Mouse (Mus musculus) central nervous system, embryonic 14 days (tissue): ENCODE results near the gene Tcl1b2. TPM values are rescaled to one million over a fixed set of nuclear protein-coding genes. Genes with fewer than 3 reads are reported as not detected.

Experiments
- polyA plus RNA-seq: library from polyadenylated mRNA; depleted of rRNA; stranded (reverse); fragments of >200 nt; gene quantifications from 2 replicates; pipeline ENCODE4 v1.2.3, GENCODE M21; 2012; rRNA removed

Tcl1b2 gene
- 0.11 TPM in 1 of 2 replicates, not detected in the other for polyA plus RNA-seq

DNA sequence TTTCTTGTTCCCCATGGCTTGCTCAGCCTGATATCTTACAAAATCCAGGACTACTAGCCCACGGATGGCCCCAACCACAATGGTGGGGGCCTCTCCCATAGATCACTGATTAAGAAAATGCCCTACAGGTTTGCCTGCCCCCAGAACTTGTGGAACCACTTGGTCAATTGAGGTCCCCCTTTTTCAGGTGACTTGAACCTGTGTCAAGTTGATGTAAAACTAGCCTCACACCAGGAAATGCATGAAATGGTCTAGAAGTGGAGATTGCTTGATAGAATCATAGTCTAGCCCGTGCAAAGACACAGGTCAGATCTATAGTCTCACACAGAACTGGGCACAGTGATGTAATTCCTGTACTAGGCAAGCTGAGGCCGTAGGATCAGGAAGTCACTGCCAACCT is at the start of gene Tcl1b2:
Gene Tcl1b2 (plus strand): TSS at position 301 of the 400 bp plus-strand sequence.

DNA sequence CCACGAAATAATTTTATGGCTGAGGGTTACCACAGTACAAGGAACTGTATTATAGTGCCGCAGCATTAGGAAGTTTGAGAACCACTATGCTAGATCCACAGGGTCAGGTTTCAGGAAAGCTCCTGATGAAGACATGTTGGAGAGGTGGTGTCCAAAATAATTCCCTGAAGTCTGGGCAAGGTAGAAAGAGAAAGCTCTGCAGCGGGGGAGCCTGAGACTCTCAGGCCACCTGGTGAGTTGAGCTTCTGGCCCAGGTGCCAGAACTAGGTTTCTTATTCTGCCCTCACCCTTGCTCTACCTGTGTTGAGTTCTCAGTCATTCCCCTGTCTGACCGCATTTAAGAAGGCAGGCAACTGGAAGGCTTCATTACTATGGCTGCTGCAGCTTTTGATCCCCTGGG is 13.6 kb downstream of the Tcl1b2 start, which contains the start of gene Tcl1b1:
Gene Tcl1b1 (plus strand): TSS at position 301 of the 400 bp plus-strand sequence.

DNA sequence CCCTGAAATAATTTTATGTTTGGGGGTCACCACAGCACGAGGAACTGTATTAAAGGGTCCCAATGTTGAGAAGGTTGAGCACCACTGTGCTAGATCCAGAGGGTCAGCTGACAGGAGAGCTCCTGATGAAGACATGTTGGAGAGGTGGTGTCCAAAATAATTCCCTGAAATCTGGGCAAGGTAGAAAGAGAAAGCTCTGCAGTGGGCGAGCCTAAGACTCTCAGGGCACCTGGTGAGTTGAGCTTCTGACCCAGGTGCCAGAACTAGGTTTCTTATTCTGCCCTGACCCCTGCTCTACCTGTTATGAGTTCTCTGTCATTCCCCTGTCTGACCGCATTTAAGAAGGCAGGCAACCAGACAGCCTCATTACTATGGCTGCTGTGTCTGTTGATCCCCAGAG is 30.2 kb downstream of the Tcl1b2 start, which contains the start of gene Tcl1b5:
Gene Tcl1b5 (plus strand): TSS at position 301 of the 400 bp plus-strand sequence.

DNA sequence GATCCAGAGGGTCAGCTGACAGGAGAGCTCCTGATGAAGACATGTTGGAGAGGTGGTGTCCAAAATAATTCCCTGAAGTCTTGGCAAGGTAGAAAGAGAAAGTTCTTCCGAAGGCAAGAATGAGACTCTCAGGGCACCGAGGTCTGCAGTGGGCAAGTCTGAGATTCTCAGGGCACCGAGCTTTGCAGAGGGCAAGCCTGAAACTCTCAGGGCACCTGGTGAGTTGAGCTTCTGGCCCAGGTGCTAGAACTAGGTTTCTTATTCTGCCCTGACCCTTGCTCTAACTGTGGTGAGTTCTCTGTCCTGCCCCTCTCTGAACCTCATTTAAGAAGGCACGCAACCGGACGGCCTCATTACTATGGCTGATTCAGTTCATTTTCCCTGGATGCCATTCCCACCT is 44.9 kb downstream of the Tcl1b2 start, which contains the start of gene Tcl1b3:
Gene Tcl1b3 (plus strand): TSS at position 301 of the 400 bp plus-strand sequence.

DNA sequence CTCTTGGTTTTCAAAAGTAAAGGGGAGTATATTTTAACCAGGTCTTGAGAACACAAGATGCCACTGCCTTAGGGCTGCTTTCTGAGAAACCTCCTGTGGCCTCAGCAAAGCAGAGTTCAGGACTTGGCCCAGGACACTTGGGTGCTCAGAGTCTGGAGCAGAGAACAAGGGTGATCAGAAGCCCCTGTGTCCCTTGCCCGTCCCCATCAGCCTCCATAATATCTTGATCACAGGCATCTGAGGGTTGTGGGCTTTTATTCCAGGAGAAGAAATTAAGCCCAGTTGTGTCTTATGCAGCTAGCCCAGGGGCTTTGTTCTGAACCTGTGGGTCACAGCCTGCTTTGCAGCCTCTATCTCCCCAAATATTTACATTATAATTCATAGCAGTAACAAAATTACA is 55.8 kb downstream of the Tcl1b2 start, which contains the start of gene Tcl1b4:
Gene Tcl1b4 (plus strand): TSS at position 301 of the 400 bp plus-strand sequence.

Other genes starting within 250 kb of the Tcl1b2 start
- gene Syne3, start 136.2 kb upstream of the Tcl1b2 start, polyA plus RNA-seq = 0.44 and 0.83 TPM in 2 replicates
- 76.2 and 76.7 TPM in 2 replicates for gene Glrx5, start 113.3 kb upstream of the Tcl1b2 start, polyA plus RNA-seq
- gene Tcl1b1, start 13.7 kb downstream of the Tcl1b2 start, polyA plus RNA-seq = not detected in 2 replicates
- gene Tcl1b5, start 30.3 kb downstream of the Tcl1b2 start, polyA plus RNA-seq = not detected in 2 replicates
- gene Tcl1b3, start 45.0 kb downstream of the Tcl1b2 start, polyA plus RNA-seq = not detected in 2 replicates
- not detected in 2 replicates for gene Tcl1b4, start 55.9 kb downstream of the Tcl1b2 start, polyA plus RNA-seq
- gene Tcl1, start 76.8 kb downstream of the Tcl1b2 start, polyA plus RNA-seq = not detected in 2 replicates
- gene Tunar, start 187.9 kb downstream of the Tcl1b2 start, polyA plus RNA-seq = 7.4 and 9.6 TPM in 2 replicates